Mouse (Mus musculus) lung, postnatal 14 days (tissue): Measurements from ENCODE around the gene Ak9.

Experiments
- DNase-seq: peaks from one replicate; pipeline ENCODE4 v3.0.0; 2021

Ak9 gene

GRCm38 (mm10) chr10:41303639-41304444 is at the start of gene Ak9:
TSS of gene Ak9 (plus strand) at chr10:41303980.
- peak; percentile 89 for DNase-seq

GRCm38 (mm10) chr10:41260243-41261006 is 43.4 kb upstream of the Ak9 start:
- DNase-seq, result no peak

- DNase-seq, result no peak
These were observed 42.6 kb upstream of the Ak9 start for GRCm38 (mm10) chr10:41261218-41261617.

- DNase-seq, result no peak
These were observed 41.9 kb upstream of the Ak9 start for GRCm38 (mm10) chr10:41261889-41262288.

- DNase-seq, result peak; percentile 13
These were observed 31.9 kb upstream of the Ak9 start for GRCm38 (mm10) chr10:41271860-41272259.

GRCm38 (mm10) chr10:41274871-41275270 is 28.9 kb upstream of the Ak9 start:
- no peak for DNase-seq

GRCm38 (mm10) chr10:41278808-41279207 is 25.0 kb upstream of the Ak9 start:
- no peak for DNase-seq

- no peak for DNase-seq
These were observed 23.6 kb upstream of the Ak9 start for GRCm38 (mm10) chr10:41280177-41280576.

- DNase-seq, result no peak
These were observed 23.0 kb upstream of the Ak9 start for GRCm38 (mm10) chr10:41280796-41281195.

GRCm38 (mm10) chr10:41282086-41282485 is 21.7 kb upstream of the Ak9 start:
- DNase-seq, result no peak

GRCm38 (mm10) chr10:41287618-41288017 is 16.2 kb upstream of the Ak9 start:
- DNase-seq, result no peak

- no peak for DNase-seq
These were observed 15.7 kb upstream of the Ak9 start for GRCm38 (mm10) chr10:41288074-41288473.

GRCm38 (mm10) chr10:41288771-41289415 is 14.9 kb upstream of the Ak9 start:
- DNase-seq, result peak; percentile 89

GRCm38 (mm10) chr10:41291021-41291420 is 12.8 kb upstream of the Ak9 start:
- DNase-seq, result no peak

- DNase-seq, result peak; percentile 28
These were observed 10.8 kb upstream of the Ak9 start for GRCm38 (mm10) chr10:41293019-41293418.

- no peak for DNase-seq
These were observed 9.0 kb upstream of the Ak9 start for GRCm38 (mm10) chr10:41294734-41295133.

GRCm38 (mm10) chr10:41295145-41295544 is 8.6 kb upstream of the Ak9 start:
- DNase-seq, result peak; percentile 13

- DNase-seq, result no peak
These were observed 3.6 kb upstream of the Ak9 start for GRCm38 (mm10) chr10:41300161-41300560.

GRCm38 (mm10) chr10:41302689-41303431 is 920 bp upstream of the Ak9 start, which contains the start of gene Fig4:
TSS of gene Fig4 (minus strand) at chr10:41303260.
- peak; percentile 89 for DNase-seq

GRCm38 (mm10) chr10:41304961-41305455 is 1.2 kb downstream of the Ak9 start:
- no peak for DNase-seq

- no peak for DNase-seq
These were observed 4.4 kb downstream of the Ak9 start for GRCm38 (mm10) chr10:41308205-41308604.

GRCm38 (mm10) chr10:41315866-41316265 is 12.1 kb downstream of the Ak9 start:
- DNase-seq, result no peak
